Mouse (Mus musculus): Measurements from ENCODE around the gene Gm21961. TPM values are rescaled to one million over a fixed set of nuclear protein-coding genes. Genes with fewer than 3 reads are reported as not detected.
"Not testable (repeated sequence)": the region's sequence is repeated elsewhere in the genome, so short reads cannot be mapped to it uniquely, and the experiment has no call there.

Gene Gm21961
- not detected in 2 replicates for polyA plus RNA-seq (2012; rRNA removed)

DNA sequence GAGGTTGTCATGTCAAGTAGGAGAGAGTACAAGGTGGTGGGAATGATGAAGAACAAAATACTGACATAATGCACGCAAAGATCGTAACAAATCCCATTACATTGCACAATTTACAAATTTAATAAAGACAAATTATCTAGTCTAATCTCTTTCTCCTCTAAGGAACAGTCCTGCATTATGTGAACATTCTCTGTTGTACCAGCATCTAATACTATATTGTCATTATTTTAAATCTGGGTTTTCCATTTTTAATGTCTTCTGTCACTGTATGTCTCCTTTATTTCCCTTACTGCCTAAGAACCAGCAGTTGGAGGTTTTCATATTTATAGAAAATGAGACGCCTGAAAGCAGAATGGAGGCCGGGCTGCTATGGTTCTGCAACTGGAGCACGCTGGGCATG is at the start of gene Gm21961:
Gene Gm21961, minus strand, starts transcription at position 101 of the 400 bp plus-strand sequence.
- H3K36me3 ChIP-seq (ENCODE audit: control insufficient read depth, insufficient read depth, low read length): no peaks in the 10 kb centered on the region
- TF ChIP-seq CTCF (conservative IDR thresholded peaks at IDR 0.05; ENCODE audit: insufficient read depth, insufficient read length, low read depth, low read length) (no peak), POLR2A (IDR thresholded peaks at IDR 0.05; ENCODE audit: low read depth, low read length) (no peak)
- DNase-seq: no peak
- H3K4me3 ChIP-seq (ENCODE audit: insufficient read depth, low read depth, low read length): no peak within 1 kb of the TSS
- no peaks in the 10 kb centered on the region for H3K4me1 ChIP-seq (ENCODE audit: control insufficient read depth, insufficient read depth, low read length)
- H3K27ac ChIP-seq (ENCODE audit: insufficient read depth, low read depth, low read length): no peak within 1 kb of the TSS
- no peaks in the 10 kb centered on the region for H3K27me3 ChIP-seq (replicated peaks; ENCODE audit: control insufficient read depth, insufficient read depth, low read length)
- WGBS: 97% methylated on average over 5 of the region's 5 CpGs

DNA sequence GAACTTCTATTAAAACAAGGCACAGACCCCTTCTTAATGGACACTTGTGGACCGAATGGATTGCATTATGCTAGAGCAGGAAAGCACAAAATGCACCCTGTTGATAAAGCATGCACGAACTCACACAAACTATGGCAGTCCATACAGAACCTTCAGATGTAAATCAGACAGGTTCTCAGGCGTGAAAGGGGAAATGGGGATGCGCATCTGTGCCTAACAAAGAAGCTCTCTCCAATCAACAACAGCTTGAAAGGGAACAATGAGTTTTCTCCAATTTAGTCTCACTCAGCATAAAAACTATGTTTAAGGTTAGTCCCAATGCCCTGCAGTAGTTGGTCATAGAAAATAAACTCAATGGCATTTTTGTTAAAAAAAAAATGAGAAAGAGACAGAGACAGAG is 27.3 kb upstream of the Gm21961 start:
- no peaks in the 10 kb centered on the region for H3K36me3 ChIP-seq (ENCODE audit: control insufficient read depth, insufficient read depth, low read length)
- H3K4me3 ChIP-seq (ENCODE audit: insufficient read depth, low read depth, low read length): no peak overlapping the region
- WGBS: 67% methylated on average over 4 of the region's 4 CpGs
- TF ChIP-seq POLR2A (IDR thresholded peaks at IDR 0.05; ENCODE audit: low read depth, low read length) (no peak), CTCF (conservative IDR thresholded peaks at IDR 0.05; ENCODE audit: insufficient read depth, insufficient read length, low read depth, low read length) (no peak)
- no peak overlapping the region for H3K27ac ChIP-seq (ENCODE audit: insufficient read depth, low read depth, low read length)
- H3K27me3 ChIP-seq (replicated peaks; ENCODE audit: control insufficient read depth, insufficient read depth, low read length): no peaks in the 10 kb centered on the region
- no peak for DNase-seq
- no peaks in the 10 kb centered on the region for H3K4me1 ChIP-seq (ENCODE audit: control insufficient read depth, insufficient read depth, low read length)

DNA sequence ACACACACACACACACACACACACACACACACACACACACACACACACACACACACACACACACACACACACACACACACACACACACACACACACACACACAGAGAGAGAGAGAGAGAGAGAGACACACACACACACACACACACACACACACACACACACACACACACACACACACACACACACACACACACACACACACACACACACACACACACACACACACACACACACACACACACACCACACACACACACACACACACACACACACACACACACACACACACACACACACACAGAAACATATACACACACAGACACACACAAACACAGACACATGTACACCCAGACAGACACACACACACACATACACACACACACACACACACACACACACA is 24.5 kb upstream of the Gm21961 start:
- not testable (repeated sequence) for H3K36me3 ChIP-seq (ENCODE audit: control insufficient read depth, insufficient read depth, low read length); H3K4me1 ChIP-seq (ENCODE audit: control insufficient read depth, insufficient read depth, low read length); H3K27ac ChIP-seq (ENCODE audit: insufficient read depth, low read depth, low read length); H3K27me3 ChIP-seq (replicated peaks; ENCODE audit: control insufficient read depth, insufficient read depth, low read length); H3K4me3 ChIP-seq (ENCODE audit: insufficient read depth, low read depth, low read length); DNase-seq

DNA sequence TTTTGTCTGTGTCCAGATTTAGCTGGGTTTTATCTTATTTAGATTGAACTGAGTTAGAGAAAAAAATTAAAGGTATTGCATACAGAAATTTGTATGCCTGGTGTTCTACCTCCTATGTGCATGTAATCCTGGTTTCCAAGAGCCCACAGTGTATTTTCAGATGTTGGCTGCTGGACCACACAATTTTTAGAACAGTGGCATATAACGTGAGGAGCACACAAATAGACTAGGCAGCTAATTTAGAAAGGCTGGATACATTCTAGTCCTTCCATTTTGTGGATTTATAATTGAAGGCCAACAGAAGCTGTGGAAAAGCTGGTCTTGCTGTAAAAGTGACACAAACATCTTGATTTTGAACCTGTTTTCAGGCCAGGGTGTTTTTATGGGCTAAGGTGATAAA is 3.3 kb upstream of the Gm21961 start:
- DNase-seq: no peak
- TF ChIP-seq CTCF (conservative IDR thresholded peaks at IDR 0.05; ENCODE audit: insufficient read depth, insufficient read length, low read depth, low read length) (no peak), POLR2A (IDR thresholded peaks at IDR 0.05; ENCODE audit: low read depth, low read length) (no peak)
- WGBS: 68% methylated on average over 1 of the region's 1 CpGs
- H3K27me3 ChIP-seq (replicated peaks; ENCODE audit: control insufficient read depth, insufficient read depth, low read length): no peaks in the 10 kb centered on the region
- no peak overlapping the region for H3K27ac ChIP-seq (ENCODE audit: insufficient read depth, low read depth, low read length)
- no peak overlapping the region for H3K4me3 ChIP-seq (ENCODE audit: insufficient read depth, low read depth, low read length)
- no peaks in the 10 kb centered on the region for H3K36me3 ChIP-seq (ENCODE audit: control insufficient read depth, insufficient read depth, low read length)
- H3K4me1 ChIP-seq (ENCODE audit: control insufficient read depth, insufficient read depth, low read length): no peaks in the 10 kb centered on the region

DNA sequence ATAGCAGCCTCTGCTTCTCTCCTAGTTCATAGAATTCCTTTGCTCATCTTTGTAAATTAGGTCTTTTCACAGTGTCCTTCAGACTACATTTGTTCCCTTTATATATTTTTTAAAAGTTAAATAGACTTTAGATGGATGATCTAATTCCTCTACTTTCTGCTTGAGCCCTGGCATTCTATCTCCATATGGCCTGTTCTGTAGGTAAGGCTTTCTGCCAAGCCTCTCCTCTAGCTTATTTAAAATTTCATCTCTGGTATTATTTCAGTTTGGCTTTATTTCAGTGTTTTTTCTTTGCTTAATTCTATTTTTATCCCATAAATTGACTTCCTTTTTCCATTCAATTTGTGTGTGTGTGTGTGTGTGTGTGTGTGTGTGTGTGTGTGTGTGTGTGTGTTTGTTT is 8.5 kb downstream of the Gm21961 start:
- H3K27ac ChIP-seq (ENCODE audit: insufficient read depth, low read depth, low read length): no peak overlapping the region

DNA sequence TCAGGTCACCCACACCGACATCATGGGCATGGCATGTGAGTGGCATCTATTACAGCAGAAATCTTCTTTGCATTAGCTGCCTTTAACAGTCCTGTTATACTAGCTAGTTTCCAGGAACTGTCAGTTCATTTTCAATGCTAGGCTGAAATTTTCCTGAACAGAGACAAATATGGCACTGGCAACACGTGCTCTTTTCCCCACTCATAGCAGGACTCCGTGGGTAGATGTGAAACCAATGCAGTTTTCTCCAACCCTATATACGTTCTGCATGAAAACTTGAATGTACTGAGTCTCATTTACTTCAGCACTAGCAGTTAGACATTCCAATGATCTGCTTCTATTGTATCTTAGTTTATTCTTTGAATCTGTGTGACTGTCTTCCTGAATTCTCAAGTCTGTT is 20.2 kb downstream of the Gm21961 start:
- no peak for DNase-seq
- TF ChIP-seq CTCF (conservative IDR thresholded peaks at IDR 0.05; ENCODE audit: insufficient read depth, insufficient read length, low read depth, low read length): no peak
- no peak for TF ChIP-seq POLR2A (IDR thresholded peaks at IDR 0.05; ENCODE audit: low read depth, low read length)
- H3K27me3 ChIP-seq (replicated peaks; ENCODE audit: control insufficient read depth, insufficient read depth, low read length): no peaks in the 10 kb centered on the region; the same call in 1 of the 2 replicates
- no peaks in the 10 kb centered on the region for H3K4me1 ChIP-seq (ENCODE audit: control insufficient read depth, insufficient read depth, low read length)
- H3K27ac ChIP-seq (ENCODE audit: insufficient read depth, low read depth, low read length): no peak overlapping the region
- H3K36me3 ChIP-seq (ENCODE audit: control insufficient read depth, insufficient read depth, low read length): no peaks in the 10 kb centered on the region
- no peak overlapping the region for H3K4me3 ChIP-seq (ENCODE audit: insufficient read depth, low read depth, low read length)
- WGBS: 88% methylated on average over 4 of the region's 4 CpGs

More for the DNA sequence above, 8.5 kb downstream of the Gm21961 start:
- no peak for DNase-seq
- TF ChIP-seq CTCF (conservative IDR thresholded peaks at IDR 0.05; ENCODE audit: insufficient read depth, insufficient read length, low read depth, low read length) (no peak), POLR2A (IDR thresholded peaks at IDR 0.05; ENCODE audit: low read depth, low read length) (no peak)
- H3K36me3 ChIP-seq (ENCODE audit: control insufficient read depth, insufficient read depth, low read length): no peaks in the 10 kb centered on the region
- H3K27me3 ChIP-seq (replicated peaks; ENCODE audit: control insufficient read depth, insufficient read depth, low read length): no peaks in the 10 kb centered on the region; the same call in 1 of the 2 replicates
- H3K4me1 ChIP-seq (ENCODE audit: control insufficient read depth, insufficient read depth, low read length): no peaks in the 10 kb centered on the region
- H3K4me3 ChIP-seq (ENCODE audit: insufficient read depth, low read depth, low read length): no peak overlapping the region

DNA sequence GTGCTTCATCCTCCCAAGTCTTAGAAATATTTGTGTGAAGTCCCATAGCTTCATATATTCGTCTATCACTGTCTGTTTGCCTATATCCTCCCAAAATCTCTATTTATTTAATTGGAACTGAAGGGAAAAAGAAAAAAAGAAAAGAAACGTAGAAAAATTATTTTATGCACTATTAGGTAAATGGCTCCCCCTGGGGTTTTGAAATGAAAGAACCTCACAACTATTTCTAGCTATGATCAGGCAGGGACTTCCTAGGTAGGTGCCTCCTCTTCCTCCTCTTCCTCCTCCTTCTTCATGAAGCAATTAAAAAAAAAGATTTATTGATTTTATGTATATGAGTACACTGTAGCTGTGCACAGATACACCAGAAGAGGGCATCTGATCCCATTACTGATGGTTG is 34.7 kb downstream of the Gm21961 start:
- H3K36me3 ChIP-seq (ENCODE audit: control insufficient read depth, insufficient read depth, low read length): no peaks in the 10 kb centered on the region
- TF ChIP-seq POLR2A (IDR thresholded peaks at IDR 0.05; ENCODE audit: low read depth, low read length): no peak
- TF ChIP-seq CTCF (conservative IDR thresholded peaks at IDR 0.05; ENCODE audit: insufficient read depth, insufficient read length, low read depth, low read length): no peak
- WGBS: 59% methylated on average over 2 of the region's 2 CpGs
- H3K27ac ChIP-seq (ENCODE audit: insufficient read depth, low read depth, low read length): no peak overlapping the region
- no peak overlapping the region for H3K4me3 ChIP-seq (ENCODE audit: insufficient read depth, low read depth, low read length)
- H3K27me3 ChIP-seq (replicated peaks; ENCODE audit: control insufficient read depth, insufficient read depth, low read length): no peaks in the 10 kb centered on the region
- no peak for DNase-seq
- H3K4me1 ChIP-seq (ENCODE audit: control insufficient read depth, insufficient read depth, low read length): no peaks in the 10 kb centered on the region
